Mouse (Mus musculus) MN1 (cell line): Measurements from ENCODE around the gene Ift172.

Source experiments
- DNase-seq: peaks from one replicate; pipeline ENCODE4 v3.0.0-alpha.2; 2016; ENCODE audit warnings: low spot score

Gene Ift172

GRCm38 (mm10) chr5:31290521-31291360, at the start of gene Ift172:
Gene Ift172, minus strand, starts transcription at chr5:31291116.
- DNase-seq, result peak; percentile 99

GRCm38 (mm10) chr5:31328255-31328654, 37.3 kb upstream of the Ift172 start:
- peak; percentile 76 for DNase-seq

- no peak for DNase-seq
Observed at GRCm38 (mm10) chr5:31326850-31327249, 35.9 kb upstream of the Ift172 start.

GRCm38 (mm10) chr5:31324085-31324484, 33.2 kb upstream of the Ift172 start:
- DNase-seq, result no peak

GRCm38 (mm10) chr5:31322776-31323175, 31.9 kb upstream of the Ift172 start:
- no peak for DNase-seq

- DNase-seq, result no peak
Observed at GRCm38 (mm10) chr5:31312806-31313205, 21.9 kb upstream of the Ift172 start.

- no peak for DNase-seq
Observed at GRCm38 (mm10) chr5:31303093-31303492, 12.2 kb upstream of the Ift172 start.

GRCm38 (mm10) chr5:31301866-31302265, 10.9 kb upstream of the Ift172 start:
- DNase-seq, result no peak

- no peak for DNase-seq
Observed at GRCm38 (mm10) chr5:31298486-31298885, 7.6 kb upstream of the Ift172 start.

GRCm38 (mm10) chr5:31297981-31298380, 7.1 kb upstream of the Ift172 start:
- DNase-seq, result no peak

- DNase-seq, result no peak
Observed at GRCm38 (mm10) chr5:31297047-31297757, 6.3 kb upstream of the Ift172 start, which contains the start of gene Gckr. Gene Gckr, plus strand, starts transcription at chr5:31297443.

- DNase-seq, result peak; percentile 56
Observed at GRCm38 (mm10) chr5:31295606-31296141, 4.8 kb upstream of the Ift172 start, which contains the start of gene Fndc4. Gene Fndc4, minus strand, starts transcription at chr5:31296080.

GRCm38 (mm10) chr5:31294964-31295605, 4.2 kb upstream of the Ift172 start:
- DNase-seq, result peak; percentile 23

GRCm38 (mm10) chr5:31291361-31291688, 409 bp upstream of the Ift172 start:
- no peak for DNase-seq

GRCm38 (mm10) chr5:31289626-31290230, 1.2 kb downstream of the Ift172 start:
- DNase-seq, result no peak

- no peak for DNase-seq
Observed at GRCm38 (mm10) chr5:31288655-31289054, 2.3 kb downstream of the Ift172 start.

- DNase-seq, result no peak
Observed at GRCm38 (mm10) chr5:31288225-31288624, 2.7 kb downstream of the Ift172 start.

- no peak for DNase-seq
Observed at GRCm38 (mm10) chr5:31279245-31279988, 11.5 kb downstream of the Ift172 start.

GRCm38 (mm10) chr5:31273018-31273417, 17.9 kb downstream of the Ift172 start:
- no peak for DNase-seq

- no peak for DNase-seq
Observed at GRCm38 (mm10) chr5:31267686-31268085, 23.2 kb downstream of the Ift172 start.

- no peak for DNase-seq
Observed at GRCm38 (mm10) chr5:31266101-31266500, 24.8 kb downstream of the Ift172 start.
